Mouse (Mus musculus): ENCODE results near the gene Rngtt. TPM values are rescaled to one million over a fixed set of nuclear protein-coding genes. Genes with fewer than 3 reads are reported as not detected.

Gene Rngtt
- total and polyA plus RNA-seq, 3 experiments = 15.0 to 18.7 TPM; not detected in 1

DNA sequence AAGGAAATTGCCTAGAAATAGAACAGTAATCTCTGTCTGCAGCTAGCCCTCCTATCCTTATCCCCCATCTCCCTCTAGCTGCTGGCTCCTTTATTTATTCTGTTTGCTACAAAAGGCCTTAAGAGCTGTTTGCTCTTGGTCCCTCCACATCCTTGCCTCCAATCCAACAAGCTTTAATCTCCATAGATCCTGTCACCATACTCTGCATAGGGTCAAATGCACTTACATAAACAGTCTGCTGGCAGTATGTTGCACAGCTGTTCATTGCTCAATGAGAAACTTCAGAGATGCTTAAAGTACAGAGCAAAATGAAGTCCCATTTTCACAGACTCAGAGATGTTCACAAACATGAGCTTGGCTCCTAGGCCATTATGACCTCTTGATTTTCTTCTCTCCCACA lies 196.5 kb downstream of the Rngtt start:
- Histone ChIP-seq H3K36me3 (ENCODE audit: control insufficient read depth in 1 of 2, insufficient read depth in 2 of 2, low read length in 2 of 2) (no peaks in the 10 kb centered on the region; a peak in 2 of 4 replicates), H3K4me3 (ENCODE audit: control insufficient read depth in 1 of 2, insufficient read depth in 1 of 2, low read depth in 2 of 2, low read length in 2 of 2) (no peak overlapping the region), H3K4me1 (ENCODE audit: control insufficient read depth in 1 of 2, insufficient read depth in 2 of 2, low read length in 2 of 2) (no peaks in the 10 kb centered on the region), H3K79me2 (ENCODE audit: control insufficient read depth, insufficient read depth, low read length, poor library complexity) (no peaks in the 10 kb centered on the region), H3K27ac (ENCODE audit: control insufficient read depth, low read depth, low read length) (no peak overlapping the region), H3K27me3 (ENCODE audit: control insufficient read depth in 1 of 2, insufficient read depth in 2 of 2, low read length in 2 of 2) (no peaks in the 10 kb centered on the region), H3K9me3 (replicated peaks; ENCODE audit: insufficient read depth, low read length) (no peaks in the 10 kb centered on the region), H3K9ac (ENCODE audit: control insufficient read depth, low read depth, low read length, poor library complexity, severe bottlenecking) (no peak overlapping the region)
- no peak for TF ChIP-seq MYB (IDR thresholded peaks at IDR 0.05; ENCODE audit: low read depth, low read length)
- TF ChIP-seq ZMIZ1 (IDR thresholded peaks at IDR 0.05; ENCODE audit: low read depth, low read length) = no peak
- TF ChIP-seq GATA1 (IDR thresholded peaks at IDR 0.05; ENCODE audit: low read depth, low read length) = no peak
- TF ChIP-seq EP300 (IDR thresholded peaks at IDR 0.05; ENCODE audit: low read depth in 1 of 2, low read length in 2 of 2) = no peak
- no peak for TF ChIP-seq CHD1 (IDR thresholded peaks at IDR 0.05; ENCODE audit: low read depth, low read length)
- TF ChIP-seq ZKSCAN1 (IDR thresholded peaks at IDR 0.05; ENCODE audit: low read depth, low read length) = no peak
- no peak for TF ChIP-seq SIN3A (IDR thresholded peaks at IDR 0.05; ENCODE audit: low read length)
- no peak for TF ChIP-seq MAX (IDR thresholded peaks at IDR 0.05; ENCODE audit: low read length)
- TF ChIP-seq UBTF (IDR thresholded peaks at IDR 0.05; ENCODE audit: borderline replicate concordance, insufficient read depth, low read depth, low read length) = no peak
- no peak for TF ChIP-seq ETS1 (IDR thresholded peaks at IDR 0.05; ENCODE audit: low read depth, low read length)
- TF ChIP-seq SMC3 (IDR thresholded peaks at IDR 0.05; ENCODE audit: low read depth, low read length) = no peak
- no peak for TF ChIP-seq MYC (IDR thresholded peaks at IDR 0.05; ENCODE audit: low read depth, low read length)
- no peak for TF ChIP-seq ELF1 (IDR thresholded peaks at IDR 0.05; ENCODE audit: low read depth, low read length)
- no peak for TF ChIP-seq TBP (IDR thresholded peaks at IDR 0.05; ENCODE audit: low read depth, low read length)
- TF ChIP-seq JUND (IDR thresholded peaks at IDR 0.05; ENCODE audit: low read depth, low read length) = no peak
- DNase-seq (ENCODE audit: low read depth, low spot score) = no peak

DNA sequence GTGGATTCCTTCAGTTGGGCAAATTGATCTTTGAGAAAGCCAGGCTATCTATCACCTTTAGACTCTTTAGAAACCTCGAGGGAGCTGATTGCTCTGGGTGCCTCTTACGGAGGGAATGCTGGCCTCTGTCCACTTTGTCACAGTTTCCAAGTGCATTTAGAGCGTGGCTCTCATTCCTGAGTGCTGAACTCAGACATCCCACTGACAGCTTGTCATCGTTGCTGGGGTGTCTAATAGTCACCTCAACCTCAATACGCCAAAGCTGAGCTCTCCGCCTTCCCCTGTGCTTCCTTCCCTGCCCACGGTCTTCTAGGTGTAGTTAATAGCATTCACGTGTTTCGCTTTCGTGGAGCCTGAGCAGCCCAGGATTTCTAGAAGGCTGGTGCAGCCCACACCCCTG lies 200.4 kb downstream of the Rngtt start:
- no peaks in the 10 kb centered on the region for H3K9me3 ChIP-seq (replicated peaks; ENCODE audit: insufficient read depth, low read length)
- H3K4me3 ChIP-seq (ENCODE audit: control insufficient read depth in 1 of 2, insufficient read depth in 1 of 2, low read depth in 2 of 2, low read length in 2 of 2) = no peak overlapping the region
- H3K27me3 ChIP-seq (ENCODE audit: control insufficient read depth in 1 of 2, insufficient read depth in 2 of 2, low read length in 2 of 2) = no peaks in the 10 kb centered on the region
- H3K9ac ChIP-seq (ENCODE audit: control insufficient read depth, low read depth, low read length, poor library complexity, severe bottlenecking) = no peak overlapping the region
- TF ChIP-seq EP300 (IDR thresholded peaks at IDR 0.05; ENCODE audit: low read depth in 1 of 2, low read length in 2 of 2) (no peak), ELF1 (IDR thresholded peaks at IDR 0.05; ENCODE audit: low read depth, low read length) (no peak), ZNF384 (IDR thresholded peaks at IDR 0.05; ENCODE audit: low read depth, low read length) (no peak), MAFK (IDR thresholded peaks at IDR 0.05; ENCODE audit: borderline replicate concordance, low read depth, low read length) (no peak), RAD21 (IDR thresholded peaks at IDR 0.05; ENCODE audit: low read depth, low read length) (no peak), TCF12 (IDR thresholded peaks at IDR 0.05; ENCODE audit: low read depth, low read length) (no peak), GABPA (IDR thresholded peaks at IDR 0.05; ENCODE audit: low read depth, low read length) (no peak), NELFE (IDR thresholded peaks at IDR 0.05; ENCODE audit: low read depth, low read length) (no peak), POLR2AphosphoS5 (IDR thresholded peaks at IDR 0.05; ENCODE audit: borderline replicate concordance, low read depth, low read length) (no peak), KAT2A (conservative IDR thresholded peaks at IDR 0.05; ENCODE audit: low read depth, low read length) (no peak), NRF1 (IDR thresholded peaks at IDR 0.05; ENCODE audit: insufficient read depth, low read depth, low read length, poor library complexity, severe bottlenecking) (no peak), CHD1 (IDR thresholded peaks at IDR 0.05; ENCODE audit: low read depth, low read length) (no peak), UBTF (IDR thresholded peaks at IDR 0.05; ENCODE audit: borderline replicate concordance, insufficient read depth, low read depth, low read length) (no peak), ETS1 (IDR thresholded peaks at IDR 0.05; ENCODE audit: low read depth, low read length) (no peak), JUND (IDR thresholded peaks at IDR 0.05; ENCODE audit: low read depth, low read length) (no peak)
- no peaks in the 10 kb centered on the region for H3K36me3 ChIP-seq (ENCODE audit: control insufficient read depth in 1 of 2, insufficient read depth in 2 of 2, low read length in 2 of 2)
- DNase-seq (ENCODE audit: low read depth, low spot score) = no peak
- H3K4me1 ChIP-seq (ENCODE audit: control insufficient read depth in 1 of 2, insufficient read depth in 2 of 2, low read length in 2 of 2) = no peaks in the 10 kb centered on the region
- H3K27ac ChIP-seq (ENCODE audit: control insufficient read depth, low read depth, low read length) = no peak overlapping the region
- no peaks in the 10 kb centered on the region for H3K79me2 ChIP-seq (ENCODE audit: control insufficient read depth, insufficient read depth, low read length, poor library complexity)
